Mouse (Mus musculus) left cerebral cortex, postnatal 4 days (tissue): ENCODE data around the gene Klf5. TPM values are rescaled to one million over a fixed set of nuclear protein-coding genes. Genes with fewer than 3 reads are reported as not detected.

Experiments
- DNase-seq: peaks from one replicate; pipeline ENCODE4 v3.0.0-alpha.2; 2022
- intact Hi-C: fragments of 180-260 bp; cut with DNase I; formaldehyde crosslinking; loops from one replicate; pipeline ENCODE4 v1.15.1; 2025
- total RNA-seq, 2 experiments: library from RNA; stranded (reverse); gene quantifications; 2 replicates each; pipeline ENCODE4 v1.2.3; 2021

The Klf5 gene
- total RNA-seq, 2 experiments from 2014 or later, result 19.9 to 20.2 TPM

DNA sequence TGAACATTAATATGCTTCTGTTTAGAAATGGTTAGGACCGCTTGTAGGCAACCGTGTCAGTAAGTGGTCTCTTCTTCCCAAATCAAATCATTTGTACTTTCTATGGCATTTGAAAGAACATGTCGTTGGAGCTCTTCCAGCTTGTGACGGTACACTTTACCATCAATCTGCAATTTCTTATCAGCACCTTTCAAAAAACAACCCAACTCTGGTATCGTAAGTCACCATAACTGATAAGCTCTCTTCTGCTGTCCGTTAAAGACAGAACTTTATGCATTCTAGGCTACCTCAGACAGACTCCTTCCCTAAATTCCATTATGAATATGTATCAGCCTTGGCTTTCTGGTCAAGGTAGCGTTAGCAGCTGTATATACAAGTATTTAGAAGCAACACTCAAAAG is 7.9 kb downstream of the Klf5 start:
- no peak for DNase-seq
- intact Hi-C loops, result no loop called here

DNA sequence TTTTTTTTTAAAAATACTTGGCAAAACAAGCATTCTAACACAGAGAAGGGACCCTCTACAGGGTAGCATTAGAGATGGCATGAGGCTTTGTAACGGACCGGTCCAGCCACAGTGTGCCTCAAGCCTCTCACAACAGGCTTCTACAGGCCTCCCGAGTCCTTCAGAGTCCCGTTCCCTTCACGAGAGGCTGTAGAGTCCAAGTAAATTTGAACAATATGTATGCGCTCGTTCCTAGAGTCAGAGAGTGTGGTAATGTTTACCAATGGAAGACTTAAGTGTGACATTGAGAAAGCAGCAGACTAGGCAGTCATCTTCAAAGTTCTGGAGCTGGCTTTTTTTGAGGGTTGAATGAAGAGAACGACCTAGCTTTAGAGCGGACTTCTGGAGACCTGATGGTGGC is 11.1 kb downstream of the Klf5 start:
- no peak for DNase-seq
- intact Hi-C loops, result no loop called here

DNA sequence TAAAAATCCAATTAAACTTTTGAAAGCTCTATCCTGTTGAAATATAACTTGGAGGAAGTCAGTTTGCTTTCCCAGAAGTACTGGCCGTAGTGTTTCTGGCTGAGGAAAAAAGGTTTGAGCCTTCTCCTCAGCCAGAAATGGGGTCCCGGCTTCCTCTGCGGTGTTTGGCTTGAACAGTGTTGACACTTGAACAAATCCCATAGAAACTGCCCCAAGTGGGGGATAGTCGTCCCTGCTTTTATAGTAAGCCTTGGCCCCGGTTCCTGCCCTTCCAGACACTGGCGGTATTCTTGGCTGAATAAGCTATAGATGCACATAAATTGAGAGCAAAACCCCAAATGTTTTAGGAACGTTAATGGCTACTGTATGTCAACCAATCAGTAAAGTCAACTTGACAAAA is 11.9 kb downstream of the Klf5 start:
- intact Hi-C loops, result no loop called here
- no peak for DNase-seq

DNA sequence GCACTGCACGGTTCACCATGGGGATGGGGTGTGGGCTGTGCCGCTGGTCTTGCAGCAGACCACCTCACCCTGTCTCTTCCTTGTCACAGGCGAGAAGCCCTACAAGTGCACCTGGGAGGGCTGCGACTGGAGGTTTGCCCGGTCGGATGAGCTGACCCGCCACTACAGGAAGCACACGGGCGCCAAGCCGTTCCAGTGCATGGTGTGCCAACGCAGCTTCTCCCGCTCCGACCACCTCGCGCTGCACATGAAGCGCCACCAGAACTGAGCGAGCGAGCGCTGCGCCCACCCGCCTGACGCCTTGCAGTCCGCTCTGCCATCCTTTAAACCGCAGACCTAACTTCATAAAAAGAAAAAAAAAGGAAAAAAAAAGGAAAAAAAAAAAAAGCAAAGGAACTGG is 14.6 kb downstream of the Klf5 start:
- DNase-seq, result no peak
- intact Hi-C loops, result no loop called here

DNA sequence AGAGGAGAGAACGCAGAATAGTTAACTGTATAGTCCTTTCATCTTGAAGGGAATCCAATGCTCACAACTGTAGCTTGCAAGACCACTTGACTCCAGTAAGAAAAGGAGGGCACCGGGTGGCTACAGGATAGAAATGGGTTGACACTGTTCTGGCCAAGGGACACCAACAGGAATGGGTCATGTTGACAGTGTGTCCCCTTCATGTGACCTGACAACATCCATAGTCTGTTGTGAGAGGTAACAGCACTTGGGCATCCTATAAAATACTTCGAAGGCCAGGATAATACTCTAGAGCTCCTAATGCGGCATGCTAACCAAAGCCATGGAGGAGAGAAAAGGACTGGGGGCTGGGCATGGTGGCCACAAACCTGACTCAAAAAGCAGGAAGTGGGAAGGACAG is 17.8 kb downstream of the Klf5 start:
- no peak for DNase-seq
- intact Hi-C loops, result no loop called here

DNA sequence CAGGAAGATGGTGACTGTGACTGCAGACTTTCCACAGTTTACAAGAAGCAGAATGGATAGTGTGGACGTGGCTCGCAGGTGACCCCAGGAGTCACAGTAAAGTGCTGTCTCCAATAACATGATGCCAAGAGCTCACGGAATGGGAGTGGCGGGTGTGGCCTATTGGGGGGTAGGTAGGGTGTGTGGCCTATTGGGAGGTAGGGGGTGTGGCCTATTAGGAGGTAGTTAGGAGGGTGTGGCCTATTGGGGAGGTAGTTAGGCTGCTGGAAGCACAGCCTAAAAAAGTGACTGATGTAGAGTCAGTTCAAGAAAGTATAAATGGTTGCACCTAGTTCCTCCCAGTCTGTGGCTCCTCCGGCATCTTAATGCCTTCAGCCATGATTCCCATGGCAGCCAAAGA is 22.2 kb downstream of the Klf5 start:
- intact Hi-C loops, result no loop called here
- DNase-seq, result no peak

DNA sequence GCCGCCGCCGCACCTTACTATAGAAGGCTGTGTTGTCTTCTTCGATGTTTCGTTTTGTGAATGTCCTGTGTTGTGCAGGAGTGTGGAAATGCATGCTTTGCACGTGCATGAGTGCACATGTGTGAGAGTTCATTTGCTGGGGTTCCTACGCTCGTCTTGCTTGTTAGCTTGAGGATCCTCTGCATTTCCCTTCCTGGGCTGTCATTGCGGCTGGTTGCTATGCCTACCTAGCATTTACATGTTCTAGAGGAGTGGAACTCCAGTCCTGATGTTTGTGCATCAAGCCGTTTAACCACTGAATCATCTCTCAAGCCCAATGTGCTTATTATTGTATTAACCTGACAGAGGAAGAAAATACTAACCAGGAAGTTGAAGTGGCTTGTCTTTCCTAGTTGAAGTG is 24.9 kb downstream of the Klf5 start:
- intact Hi-C loops, result no loop called here
- no peak for DNase-seq

DNA sequence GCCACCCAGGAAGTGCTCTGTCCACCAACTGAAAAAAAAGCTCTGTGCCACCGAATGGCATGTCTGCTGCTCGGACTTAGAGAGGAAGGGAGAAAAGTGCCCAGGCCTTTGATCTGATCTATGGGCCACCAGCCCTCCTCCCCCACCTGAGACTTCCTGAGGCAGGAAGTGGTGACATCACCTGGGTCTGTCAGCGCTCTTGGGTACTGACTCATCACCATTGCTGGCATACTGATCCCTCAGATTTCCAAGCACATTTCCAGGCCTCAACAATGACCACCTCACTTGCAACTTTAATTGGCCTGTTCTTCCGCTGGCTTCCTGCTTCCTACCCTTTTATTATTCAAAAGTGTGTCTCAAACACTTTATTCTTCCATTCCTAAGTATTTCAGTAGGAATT is 26.0 kb downstream of the Klf5 start:
- intact Hi-C loops, result no loop called here
- DNase-seq, result no peak

DNA sequence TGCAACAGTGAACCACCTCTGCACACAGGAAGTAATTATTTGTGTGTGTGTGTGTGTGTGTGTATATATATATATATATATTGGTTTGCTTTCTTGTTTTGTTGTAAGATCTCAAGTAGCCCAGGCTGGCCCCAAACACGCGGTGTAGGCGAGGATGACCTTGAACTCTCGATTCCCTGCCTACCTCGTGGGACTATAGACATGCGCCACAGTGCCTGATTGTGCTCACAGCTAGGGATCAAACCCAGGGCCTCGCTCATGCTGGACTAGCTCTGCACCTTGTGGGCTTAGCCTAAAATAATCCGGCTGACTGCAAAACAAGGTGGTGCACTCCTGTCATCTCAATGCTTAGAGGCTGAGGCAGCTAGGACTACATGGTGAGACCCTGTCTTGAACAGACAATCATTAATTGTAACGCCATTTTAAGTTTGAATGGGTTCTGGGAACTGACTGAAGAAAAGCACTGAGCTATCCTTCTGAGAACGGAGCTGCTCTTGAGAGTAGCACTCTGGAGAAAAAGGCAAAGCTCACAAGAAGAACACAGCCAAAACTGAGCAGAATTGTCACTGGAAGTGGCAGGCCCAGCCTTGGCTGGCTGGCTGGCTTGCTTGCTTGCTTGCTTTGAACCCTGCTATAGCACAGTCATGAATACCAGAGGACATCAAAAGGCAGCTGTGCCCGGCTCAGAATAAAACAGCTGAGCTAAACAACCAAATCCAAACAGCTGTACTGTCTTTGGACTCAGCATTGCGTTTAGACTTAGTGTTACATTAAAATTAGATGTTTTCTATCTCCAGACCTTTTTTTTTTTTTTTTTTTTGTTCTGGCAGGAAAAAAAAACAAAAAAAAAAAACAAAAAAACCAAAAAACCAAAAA is 27.3 kb downstream of the Klf5 start:
- no peak for DNase-seq
- intact Hi-C loops, result no loop called here

DNA sequence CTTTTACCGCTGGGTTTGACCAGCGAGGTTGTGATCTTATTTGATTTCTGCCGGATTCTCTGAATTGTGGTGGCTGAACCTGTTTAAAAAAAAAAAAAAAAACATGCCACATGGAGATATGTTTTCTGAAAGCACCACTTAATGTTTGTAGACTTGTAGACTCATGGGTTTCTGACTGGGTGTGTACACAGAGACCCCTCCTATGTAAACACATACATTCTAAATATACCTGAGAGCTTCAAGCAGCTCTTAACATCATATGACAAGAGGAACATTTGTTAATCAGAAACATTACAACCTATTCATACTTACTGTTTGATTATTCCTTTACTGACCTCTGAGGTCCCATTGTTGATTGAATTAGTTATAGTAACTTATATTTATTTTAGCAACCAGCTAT is 38.1 kb downstream of the Klf5 start:
- intact Hi-C loops, result no loop called here
- no peak for DNase-seq

DNA sequence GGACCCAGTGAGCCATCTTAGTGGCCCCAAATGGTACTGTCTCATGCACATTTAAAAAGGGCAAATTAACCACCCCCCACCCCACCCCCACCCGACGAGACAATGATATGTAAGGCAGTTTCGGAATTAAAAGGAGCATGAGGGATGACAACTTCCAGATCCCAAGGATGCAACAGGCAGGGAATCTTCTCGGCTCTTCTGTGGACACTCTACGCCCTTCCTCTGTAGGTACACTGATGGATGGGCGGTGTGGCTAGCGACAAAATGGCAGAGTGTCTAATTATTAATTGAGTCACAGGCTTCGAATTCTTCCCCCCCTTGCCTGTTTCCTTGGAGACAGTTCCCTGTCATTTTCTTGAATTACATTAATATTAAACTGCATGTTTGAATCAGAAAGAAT is 40.5 kb downstream of the Klf5 start:
- intact Hi-C loops, result no loop called here
- no peak for DNase-seq

DNA sequence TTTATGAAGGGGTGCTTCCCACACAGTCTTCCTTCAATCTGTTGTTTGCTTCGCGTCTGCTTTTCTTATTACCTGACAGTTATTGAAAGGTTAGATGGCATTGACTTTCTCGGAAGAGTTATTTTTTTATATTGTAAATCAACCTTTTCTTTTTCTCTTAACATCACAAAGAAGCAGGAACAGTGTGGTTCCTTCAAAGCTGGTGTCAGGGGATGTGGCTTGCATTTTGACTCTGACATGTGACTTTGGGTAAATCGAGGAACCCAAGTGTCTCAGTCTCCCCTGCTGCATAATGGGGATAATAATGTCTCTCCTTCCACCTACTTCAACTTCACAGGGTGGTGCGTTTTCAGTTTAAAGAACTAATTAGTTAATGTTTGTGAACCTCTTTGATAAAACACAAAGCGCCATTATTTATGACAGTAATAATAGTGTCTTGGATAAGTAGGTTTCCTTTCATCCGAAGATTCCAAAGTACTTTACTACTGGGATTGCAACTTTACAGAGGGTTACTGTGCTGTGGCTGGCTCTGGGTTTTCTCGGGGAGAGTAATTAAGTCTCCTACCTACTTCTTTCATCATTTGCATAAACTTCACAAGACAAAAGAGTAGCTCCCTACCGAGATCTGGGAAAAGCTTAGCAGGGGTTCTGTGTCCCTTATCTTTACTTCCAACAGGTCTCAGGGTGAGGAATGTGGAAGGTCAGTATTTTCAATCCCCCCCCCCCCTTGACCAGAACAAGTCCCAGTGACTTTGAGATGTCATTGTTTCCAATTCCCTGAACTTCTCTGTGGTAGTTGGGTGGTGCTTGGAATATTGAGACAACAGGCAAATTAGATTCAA is 41.4 kb downstream of the Klf5 start:
- intact Hi-C loops, result no loop called here
- no peak for DNase-seq

DNA sequence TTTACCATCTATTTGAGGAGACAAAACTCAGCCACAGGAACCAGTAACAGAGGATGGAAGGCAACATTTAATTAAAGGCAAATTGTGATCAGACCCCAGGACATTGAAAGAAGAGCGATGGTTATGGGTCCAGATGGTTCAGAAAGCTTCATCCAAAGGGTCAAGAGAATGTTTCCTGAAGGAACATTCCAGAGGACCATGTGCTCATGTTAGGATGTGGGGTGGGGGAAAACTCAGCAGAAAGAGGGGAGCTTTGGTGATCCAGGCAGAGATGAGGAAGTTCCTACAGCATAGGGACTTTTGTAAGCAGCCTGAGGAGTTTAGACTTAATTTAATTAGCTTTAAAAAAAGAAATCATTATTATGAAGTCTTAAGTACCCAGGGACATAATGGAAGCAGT is 42.2 kb downstream of the Klf5 start:
- no peak for DNase-seq
- intact Hi-C loops, result no loop called here

DNA sequence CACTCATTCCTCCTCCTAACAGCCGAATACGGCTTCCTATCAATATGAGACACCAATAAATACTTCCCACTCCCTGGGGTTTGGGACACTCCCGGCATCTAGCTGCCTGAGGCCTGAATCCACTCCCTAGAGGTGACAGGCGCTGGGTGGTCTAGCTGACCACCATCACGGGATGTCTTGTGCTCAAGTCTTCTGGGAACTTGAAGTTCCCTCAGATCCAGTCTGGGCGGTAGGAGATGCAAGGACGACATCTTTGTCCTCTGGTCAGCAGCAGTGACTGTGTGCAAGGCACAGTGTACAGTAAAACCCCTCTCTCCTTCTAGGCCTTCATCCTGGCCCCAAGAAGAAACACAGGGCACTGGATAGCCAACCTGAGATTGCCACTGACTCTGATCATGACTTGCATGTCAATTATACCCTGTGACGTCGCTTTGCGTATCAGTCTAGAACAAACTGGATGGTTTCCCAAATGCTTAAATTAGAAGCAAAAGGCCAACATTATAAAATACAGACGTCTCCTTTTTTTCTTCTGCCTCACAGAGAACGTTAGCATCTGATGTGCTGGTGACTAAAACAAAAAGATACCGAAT is 49.8 kb downstream of the Klf5 start:
- intact Hi-C loops, result no loop called here

DNA sequence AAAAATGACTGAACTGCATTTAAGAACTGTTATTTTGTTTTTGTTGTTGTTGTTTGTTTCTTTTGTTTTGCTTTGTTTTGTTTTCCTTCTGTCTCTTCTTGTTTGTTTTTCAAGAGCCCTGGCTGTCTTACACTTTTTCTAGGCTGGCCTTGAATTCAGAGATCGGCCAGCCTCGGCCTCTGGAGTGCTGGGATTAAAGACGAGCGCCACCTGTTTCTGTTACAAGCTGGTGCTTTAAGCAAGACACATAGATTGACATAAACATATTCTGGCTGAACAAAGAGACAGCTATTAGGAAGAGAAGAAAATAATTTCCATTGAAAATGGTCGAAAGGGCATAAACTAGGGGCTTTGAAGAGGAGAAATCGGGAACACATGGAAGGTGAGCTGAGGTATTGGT is 51.1 kb downstream of the Klf5 start:
- DNase-seq, result no peak
- intact Hi-C loops, result no loop called here

More for the DNA sequence above, 49.8 kb downstream of the Klf5 start:
- no peak for DNase-seq

DNA sequence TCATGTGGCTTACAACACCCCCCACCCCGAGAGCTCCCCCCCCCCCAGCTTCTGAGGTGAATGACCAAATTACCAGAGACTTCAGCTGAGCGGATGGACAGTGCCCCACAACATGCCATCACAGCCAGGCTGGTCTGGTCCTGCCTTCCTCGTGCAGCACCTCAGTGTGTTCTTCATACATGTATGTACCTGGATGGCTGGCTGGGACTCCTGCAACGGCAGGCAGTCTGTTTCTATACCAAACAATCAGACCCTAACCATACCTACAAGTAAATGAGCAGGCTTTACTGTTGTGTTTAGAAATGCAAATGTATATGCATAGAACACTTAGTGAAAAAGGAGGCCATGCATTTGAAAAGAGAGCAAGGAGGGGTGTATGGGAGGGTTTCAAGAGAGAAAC is 54.5 kb downstream of the Klf5 start:
- intact Hi-C loops, result no loop called here
- no peak for DNase-seq

DNA sequence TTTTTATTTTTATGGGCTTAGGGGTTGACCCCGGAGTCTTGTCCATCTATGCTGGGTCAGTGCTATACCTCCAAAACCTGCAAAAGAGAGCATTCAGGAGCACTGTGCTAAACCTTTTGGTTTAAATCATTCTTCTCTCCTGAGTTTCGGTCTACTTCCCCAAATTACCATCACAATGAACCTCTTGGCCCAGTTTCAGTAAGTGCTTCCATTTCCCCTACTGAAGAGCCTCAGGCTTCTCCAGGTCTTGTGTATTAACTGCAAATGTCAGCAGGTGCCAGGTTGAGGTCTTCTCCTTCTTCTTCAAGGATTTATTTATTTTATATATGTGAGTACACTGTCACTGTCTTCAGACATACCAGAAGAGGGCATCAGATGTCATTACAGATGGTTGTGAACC is 55.6 kb downstream of the Klf5 start:
- intact Hi-C loops, result no loop called here
- no peak for DNase-seq

DNA sequence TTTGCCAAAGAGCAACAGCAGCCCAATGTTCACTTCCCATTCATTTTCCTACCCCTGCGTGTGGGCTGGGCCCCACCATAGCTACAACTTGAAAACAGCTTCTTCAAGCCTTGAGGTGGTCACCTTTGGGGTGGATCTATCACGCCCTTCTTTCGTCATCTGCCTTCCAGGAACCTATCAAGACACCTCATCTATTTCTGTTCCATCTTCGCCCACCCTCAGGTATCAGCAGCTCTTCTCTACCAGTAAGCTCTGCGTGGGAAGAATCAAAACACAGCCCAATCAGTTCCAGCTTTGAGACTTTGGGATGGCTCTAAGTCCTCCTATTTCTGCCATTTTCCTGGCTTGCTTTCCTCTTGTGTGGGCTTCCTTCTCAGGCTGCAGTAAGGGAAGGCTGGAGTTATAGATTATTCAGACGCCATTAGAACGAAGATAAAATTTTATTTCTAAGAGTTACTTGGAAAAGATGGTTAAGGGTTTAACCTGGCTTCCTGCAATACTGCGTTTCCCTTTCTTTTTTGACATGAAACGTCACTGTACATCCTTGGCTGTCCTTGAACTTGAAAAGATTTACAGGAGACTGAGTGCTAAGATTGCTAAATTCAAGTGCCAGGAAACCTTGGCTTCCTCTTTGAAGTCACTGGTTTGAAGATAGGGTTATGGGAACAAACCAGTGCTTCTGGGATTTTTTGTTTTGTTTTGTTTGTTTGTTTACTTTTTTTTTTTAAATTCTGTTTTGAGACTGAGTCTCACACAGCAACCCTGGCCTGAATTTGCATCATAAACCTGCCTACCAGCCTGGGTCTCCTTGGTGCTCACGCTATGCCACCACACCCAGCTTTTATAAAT is 56.5 kb downstream of the Klf5 start:
- intact Hi-C loops, result no loop called here
- DNase-seq, result no peak

DNA sequence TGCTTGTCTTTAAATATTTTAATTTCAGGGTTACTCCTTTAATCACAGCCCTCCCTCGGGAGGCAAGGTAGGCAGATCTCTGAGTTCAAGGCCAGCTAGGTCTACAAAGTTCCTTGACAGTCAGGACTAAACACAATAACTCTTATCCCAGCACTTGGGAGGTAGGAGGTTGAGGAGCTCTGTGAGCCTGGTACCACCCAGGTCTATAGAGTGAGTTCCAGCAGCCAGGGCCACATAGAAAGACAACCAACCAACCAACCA is 57.0 kb downstream of the Klf5 start:
- intact Hi-C loops, result no loop called here
- no peak for DNase-seq

DNA sequence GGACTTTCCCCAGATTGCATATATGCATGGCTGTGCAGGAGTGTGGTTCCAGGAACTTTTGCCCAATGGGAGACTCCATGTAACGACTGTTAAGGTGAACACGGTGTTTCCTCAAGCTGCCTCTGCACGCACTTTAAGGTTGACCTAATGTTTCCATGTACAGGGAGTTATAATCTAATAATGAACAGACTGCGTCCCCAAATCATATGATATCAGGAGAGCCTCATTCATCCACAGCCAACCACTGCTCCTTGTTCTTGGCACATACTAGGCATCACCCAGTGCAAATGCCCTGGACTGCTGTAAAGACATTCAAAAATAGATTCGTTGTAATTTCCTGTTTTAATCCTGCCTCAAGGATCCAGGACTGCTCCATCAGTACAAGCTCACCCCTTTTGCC is 64.5 kb downstream of the Klf5 start:
- intact Hi-C loops, result no loop called here
- DNase-seq, result no peak
